Mouse (Mus musculus): ENCODE measurements around the gene Sulf2.

Gene Sulf2

DNA sequence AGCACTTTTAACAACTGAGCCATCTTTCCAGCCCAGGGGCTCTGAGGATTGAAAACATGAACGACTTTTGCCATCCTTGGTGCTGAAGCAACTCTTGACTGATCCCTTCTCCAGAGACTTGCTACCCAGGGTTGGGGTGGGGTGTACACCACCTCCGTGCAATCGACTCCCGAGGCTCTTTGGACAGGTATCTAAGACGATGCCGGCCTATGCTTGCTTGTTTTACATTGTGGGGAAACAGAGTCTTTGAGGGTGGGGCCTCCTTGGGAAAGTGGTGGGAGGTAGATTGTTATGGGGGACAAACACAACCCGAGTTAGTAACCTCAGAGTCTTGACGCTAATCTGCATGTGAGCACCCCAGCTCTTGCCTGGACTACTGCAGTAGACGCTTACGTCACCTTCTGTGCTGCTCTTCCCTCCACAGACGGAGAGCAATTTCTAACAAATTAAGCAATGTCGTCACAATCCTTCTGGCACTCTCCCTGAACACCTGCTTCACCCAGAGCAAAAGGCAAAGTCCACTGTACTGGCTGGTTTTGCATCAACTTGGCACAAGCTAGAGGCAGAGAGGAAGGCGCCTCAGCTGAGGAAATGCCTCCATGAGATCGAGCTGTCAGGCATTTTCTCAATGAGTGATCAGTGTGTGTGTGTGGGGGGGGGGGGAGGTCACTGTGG lies 33.6 kb downstream of the Sulf2 start:
- no peak for DNase-seq (ENCODE audit: low read depth in 1 of 2, low spot score in 2 of 2)

DNA sequence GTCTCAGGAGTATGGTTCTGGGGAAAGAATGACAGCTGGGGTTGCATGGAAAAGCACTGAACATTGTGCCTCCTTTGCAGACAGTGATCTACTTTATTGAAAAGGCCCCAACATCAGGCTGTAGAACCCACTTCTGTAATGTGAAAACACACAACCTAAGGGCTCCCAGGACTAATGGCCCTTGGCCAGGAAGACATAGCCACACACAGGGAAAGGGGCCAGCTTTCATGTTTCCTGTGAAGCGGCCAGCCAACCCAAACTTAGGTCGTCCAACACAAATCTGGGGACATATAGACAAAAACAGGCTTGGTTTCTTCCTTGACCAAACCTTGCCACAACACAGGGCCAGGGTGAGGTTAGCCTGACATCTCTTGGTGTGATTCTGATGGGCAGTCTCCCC lies 35.5 kb downstream of the Sulf2 start:
- no peak for DNase-seq (ENCODE audit: low read depth in 1 of 2, low spot score in 2 of 2)

DNA sequence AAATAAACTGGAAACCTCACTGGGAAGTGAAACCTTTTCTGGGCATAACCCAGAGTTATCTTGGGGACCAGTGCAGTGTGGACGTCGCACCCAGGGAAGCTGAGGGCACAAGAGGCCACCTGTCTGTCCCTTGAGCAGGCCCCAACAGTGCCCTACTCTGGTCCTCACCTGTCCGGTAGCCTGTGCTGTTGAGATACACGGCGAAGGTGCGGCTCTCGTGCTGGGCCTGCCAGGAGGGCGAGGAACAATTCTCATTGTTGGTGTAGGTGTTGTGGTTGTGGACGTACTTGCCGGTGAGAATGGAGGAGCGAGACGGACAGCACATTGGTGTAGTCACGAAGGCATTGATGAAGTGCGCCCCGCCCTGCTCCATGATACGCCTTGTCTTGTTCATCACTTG lies 38.8 kb downstream of the Sulf2 start:
- DNase-seq (ENCODE audit: low read depth in 1 of 2, low spot score in 2 of 2) = no peak

DNA sequence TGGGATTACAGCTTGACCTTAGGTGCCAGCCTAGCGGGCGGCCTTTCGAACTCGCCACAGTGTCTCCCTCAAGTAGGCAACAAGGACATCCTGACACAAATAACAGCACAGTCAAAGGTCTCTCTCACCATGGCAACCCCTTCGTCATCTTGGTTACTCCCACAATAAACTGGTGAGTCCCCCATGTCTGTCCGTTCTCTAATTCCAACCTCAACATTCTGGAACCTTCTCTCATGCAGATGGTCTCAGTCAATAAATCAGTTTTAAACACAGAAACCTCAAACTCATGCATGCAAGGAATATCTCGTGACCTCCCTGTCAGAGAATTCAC lies 39.2 kb downstream of the Sulf2 start:
- DNase-seq (ENCODE audit: low read depth in 1 of 2, low spot score in 2 of 2) = no peak

DNA sequence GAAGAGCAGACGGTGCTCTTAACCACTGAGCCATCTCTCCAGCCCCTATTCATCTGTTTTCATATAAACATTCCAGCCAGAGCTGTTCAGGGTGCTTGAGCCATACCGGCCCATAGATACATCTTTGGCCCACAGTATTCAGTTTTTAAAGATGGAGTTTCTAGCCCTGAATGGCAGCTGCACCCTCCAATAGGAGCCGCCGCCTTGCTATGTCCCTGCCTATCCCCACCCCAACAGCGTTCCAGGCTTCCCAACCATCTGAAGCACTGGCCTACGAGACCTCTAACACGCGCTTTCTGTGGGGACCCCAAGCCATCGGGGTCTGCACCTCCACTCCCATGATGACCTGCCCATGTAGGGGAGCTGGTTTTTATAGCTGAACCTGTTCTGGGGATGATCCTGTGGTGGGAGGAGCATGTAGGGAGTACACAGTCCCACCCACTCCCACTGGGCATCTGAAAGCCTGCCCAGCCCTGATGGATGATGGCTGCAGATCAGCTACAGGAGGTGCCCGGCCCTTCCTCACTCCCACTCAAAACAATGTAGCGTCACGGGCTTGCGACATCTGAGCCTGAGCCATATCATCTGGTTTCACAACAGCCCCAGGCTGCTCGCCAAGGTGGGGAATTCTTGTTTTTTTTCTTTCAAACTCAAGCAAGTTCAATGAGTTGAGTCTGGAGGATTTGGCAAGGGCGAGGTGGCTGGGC lies 39.7 kb downstream of the Sulf2 start:
- peak; percentile 35 to 73 for DNase-seq (ENCODE audit: low read depth in 1 of 2, low spot score in 2 of 2)

DNA sequence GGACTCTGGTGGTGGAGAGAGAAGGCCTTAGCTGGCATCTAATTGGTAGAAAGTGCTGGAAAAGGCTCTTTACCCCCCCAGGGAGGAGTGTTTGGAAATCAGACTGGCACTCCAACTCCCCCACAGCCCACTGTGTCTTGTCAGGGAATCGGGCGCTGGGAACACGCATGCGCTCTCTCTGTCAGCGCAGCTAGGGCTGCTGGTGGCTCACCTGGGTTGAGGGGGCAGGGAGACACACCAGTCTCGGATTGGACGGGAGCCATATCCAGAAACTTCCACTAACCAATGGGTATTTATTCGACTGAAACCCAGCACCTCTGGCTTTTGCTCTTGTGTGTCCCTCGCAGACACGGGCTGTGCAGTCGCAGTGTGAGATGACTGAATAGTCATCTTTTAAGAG lies 42.5 kb downstream of the Sulf2 start:
- no peak for DNase-seq (ENCODE audit: low read depth in 1 of 2, low spot score in 2 of 2)

DNA sequence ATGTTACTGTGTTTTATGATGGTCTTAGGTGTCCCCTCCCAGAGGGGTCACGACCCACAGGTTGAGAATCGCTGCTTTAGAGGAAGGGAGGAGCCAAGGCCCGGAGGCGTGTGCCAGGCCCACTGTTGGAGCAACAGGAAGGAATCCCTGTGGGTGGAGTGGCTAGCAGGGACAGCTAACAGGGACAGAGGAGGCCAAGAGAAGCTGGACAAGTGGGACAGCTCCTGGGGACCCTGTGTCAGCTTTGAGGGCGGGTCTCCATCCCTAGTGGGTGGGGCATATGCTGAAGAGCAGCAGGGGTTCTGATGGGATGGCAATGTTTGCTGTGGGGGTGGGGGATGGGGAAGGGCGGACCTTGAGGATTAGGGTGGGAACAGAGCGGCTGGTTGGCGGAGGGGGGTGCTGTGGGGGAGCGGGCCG lies 43.6 kb downstream of the Sulf2 start:
- no peak for DNase-seq (ENCODE audit: low read depth in 1 of 2, low spot score in 2 of 2)

DNA sequence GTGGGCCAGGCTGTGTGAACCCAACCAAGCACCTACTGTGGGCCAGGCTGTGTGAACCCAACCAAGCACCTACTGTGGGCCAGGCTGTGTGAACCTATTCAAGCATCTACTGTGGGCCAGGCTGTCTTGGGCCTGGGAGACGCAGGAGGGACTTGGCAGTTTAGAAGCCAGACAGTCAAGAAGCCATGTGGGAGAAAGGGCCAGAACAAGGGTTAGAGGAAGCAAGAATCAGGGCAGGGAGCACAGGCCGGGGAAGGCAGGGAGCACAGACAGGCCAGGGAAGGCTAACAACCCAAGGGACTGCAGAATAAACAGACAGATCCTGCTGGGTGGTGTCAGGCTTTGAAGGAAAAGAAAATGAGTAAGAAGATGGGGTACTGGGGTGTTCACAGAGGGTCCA lies 44.2 kb downstream of the Sulf2 start:
- no peak for DNase-seq (ENCODE audit: low read depth in 1 of 2, low spot score in 2 of 2)

DNA sequence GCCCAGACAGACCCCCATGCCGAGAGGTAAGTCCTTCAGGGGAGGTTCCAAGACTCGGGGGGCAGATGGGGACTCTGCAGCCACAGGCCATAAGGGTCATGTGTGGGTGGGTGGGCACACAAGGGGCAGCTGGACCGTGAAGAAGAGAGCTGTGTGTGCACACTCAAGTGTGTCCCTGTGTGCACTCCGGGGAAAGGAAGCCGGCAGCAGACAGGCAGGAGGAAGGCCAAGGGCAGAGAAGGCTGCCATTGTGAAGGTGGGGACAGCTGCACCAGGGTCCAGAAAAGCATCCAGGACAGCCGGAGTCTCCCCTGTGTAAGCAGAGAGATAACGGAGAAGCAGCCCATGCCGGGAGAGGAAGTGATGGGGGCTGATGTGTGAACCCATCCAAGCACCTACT lies 44.7 kb downstream of the Sulf2 start:
- no peak for DNase-seq (ENCODE audit: low read depth in 1 of 2, low spot score in 2 of 2)

DNA sequence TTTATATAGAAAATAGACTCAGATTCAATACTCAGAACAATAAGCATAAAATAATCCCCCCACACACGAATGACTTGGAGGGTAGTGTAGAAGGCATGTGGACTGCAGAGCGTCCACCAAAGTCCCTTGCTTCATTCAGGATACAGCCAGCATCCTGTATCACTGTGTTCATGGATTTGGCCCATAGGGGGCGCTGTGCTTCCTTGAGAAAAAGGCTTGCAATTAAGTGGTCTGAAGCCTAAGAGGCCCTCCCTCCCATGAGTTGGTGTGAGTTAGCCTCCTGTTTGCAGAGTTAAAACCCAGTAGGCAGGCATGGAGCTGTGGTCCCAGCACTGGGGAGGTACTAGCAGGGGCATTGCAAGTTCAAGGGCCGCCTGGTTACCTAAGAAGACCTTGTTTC lies 47.1 kb downstream of the Sulf2 start:
- peak; percentile 52 to 69 for DNase-seq (ENCODE audit: low read depth in 1 of 2, low spot score in 2 of 2)

DNA sequence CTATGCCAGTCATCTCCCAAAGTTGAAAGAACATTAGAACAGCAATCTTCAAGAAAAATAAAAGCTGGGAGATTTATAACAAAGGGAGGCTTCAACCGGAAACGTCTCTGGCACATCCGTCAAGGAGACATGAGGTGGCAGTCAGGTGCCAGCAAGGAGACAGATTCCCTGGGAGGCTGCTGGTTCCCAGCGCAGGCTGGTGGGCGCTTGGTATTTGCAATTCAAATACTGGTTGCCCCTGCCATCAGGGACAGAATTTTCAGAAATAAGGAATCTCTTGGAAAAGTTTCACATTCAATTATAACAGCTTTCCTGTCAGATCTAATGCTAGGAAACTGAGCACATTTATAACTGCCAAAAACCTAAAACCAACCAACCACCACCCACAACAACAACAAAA lies 47.6 kb downstream of the Sulf2 start:
- no peak for DNase-seq (ENCODE audit: low read depth in 1 of 2, low spot score in 2 of 2)

DNA sequence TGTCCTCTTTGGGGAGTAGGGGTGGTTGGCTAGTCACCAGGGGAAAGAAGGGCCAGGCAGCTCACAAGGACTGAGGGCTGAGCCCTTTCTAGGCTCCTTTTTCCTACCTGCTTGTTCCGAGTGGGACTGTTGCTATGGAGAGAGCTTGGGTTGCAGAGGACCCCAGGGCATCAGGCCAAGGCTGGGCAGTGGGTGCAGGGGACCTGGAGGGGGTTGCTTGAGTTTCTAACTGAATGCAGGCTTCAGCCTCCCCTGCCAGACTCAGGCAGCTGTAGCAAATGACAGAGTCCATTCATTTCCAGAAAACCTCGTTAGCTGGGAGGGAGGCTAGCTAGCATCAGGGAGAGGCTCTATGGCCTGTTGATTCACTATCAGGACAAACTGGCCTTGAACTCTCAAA lies 48.8 kb downstream of the Sulf2 start:
- no peak for DNase-seq (ENCODE audit: low read depth in 1 of 2, low spot score in 2 of 2)

DNA sequence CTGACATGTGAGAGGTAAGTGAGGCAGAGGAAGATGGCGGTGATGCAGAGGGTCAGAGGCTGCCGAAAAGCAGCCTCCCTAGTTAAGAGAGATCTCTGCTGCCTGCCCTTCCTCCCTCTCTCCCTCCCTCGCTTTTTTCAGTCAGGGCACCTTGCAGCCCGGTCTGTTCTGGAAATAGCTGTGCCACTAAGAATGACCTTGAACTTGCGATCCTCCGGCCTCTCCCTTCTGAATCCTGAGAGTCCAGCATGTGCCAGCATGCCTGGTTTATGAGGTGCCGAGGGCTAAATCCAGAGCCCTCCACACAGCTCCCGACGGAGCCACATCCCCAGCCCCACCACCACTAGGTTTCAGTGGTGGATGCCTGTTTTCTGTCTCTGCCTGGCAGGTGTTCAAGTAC lies 49.6 kb downstream of the Sulf2 start:
- no peak for DNase-seq (ENCODE audit: low read depth in 1 of 2, low spot score in 2 of 2)

DNA sequence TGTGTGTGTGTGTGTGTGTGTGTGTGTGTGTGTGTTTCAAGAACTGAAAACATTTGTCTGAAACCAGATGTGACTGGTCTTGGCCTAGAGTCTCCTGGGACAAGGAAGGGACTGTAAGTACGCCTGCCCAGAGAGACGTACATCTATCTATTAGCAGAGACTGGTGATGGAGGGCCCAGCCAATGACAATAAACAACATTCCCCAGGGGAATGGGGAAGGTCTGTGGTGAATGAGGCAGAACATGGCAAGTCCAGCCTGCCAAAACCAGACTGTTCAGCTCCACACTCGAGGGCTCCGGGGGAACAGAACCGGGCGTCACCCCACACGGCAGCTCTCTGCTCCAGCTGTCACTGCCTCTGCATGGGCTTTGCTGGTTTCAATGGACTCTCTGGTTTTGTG lies 52.6 kb downstream of the Sulf2 start:
- DNase-seq (ENCODE audit: low read depth in 1 of 2, low spot score in 2 of 2) = no peak

DNA sequence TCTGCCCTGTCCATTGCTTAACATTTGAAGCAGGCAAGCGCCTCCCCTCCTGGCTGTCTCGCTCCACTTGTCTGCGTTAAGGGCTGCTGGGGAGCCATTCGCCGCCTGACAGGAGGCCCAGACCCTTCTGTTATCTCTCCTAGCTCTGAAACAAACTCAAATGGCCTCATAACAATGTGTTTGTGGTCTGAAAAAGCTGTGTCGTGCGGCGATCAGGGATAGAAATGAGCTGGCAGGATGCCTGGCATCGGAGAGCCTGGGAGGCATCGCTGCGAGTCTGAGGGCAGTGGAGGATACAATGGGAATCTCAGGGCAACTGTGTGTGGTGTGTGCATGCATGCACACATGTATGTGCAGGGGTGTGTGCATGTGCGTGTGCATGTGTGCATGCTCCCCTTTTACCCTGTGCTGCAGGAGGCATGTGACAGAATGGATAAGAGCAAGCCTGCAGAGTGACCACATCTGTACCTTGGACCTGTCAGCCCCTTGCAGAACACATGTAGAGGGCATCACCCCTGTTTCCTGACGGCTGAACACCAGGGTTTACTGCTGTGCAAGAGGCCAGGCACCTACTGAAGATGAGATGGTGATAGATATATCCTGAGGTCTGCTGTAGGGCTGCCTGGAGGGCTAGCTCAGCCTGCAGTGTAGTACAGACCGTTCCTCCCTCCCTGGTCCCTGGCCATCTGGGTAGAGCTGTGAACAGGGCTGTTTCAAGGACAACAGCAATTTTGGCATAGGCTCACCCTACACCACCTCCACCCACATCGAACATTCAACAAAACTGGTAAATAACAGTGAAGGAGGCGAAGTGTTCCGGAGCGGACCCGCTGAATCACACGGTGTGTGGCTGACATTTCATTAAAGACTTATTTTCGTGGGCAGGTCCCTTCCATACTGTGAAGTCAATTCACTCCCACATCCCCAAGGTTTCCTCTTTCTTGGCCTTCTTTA lies 54.9 kb downstream of the Sulf2 start:
- DNase-seq (ENCODE audit: low read depth in 1 of 2, low spot score in 2 of 2) = no peak

DNA sequence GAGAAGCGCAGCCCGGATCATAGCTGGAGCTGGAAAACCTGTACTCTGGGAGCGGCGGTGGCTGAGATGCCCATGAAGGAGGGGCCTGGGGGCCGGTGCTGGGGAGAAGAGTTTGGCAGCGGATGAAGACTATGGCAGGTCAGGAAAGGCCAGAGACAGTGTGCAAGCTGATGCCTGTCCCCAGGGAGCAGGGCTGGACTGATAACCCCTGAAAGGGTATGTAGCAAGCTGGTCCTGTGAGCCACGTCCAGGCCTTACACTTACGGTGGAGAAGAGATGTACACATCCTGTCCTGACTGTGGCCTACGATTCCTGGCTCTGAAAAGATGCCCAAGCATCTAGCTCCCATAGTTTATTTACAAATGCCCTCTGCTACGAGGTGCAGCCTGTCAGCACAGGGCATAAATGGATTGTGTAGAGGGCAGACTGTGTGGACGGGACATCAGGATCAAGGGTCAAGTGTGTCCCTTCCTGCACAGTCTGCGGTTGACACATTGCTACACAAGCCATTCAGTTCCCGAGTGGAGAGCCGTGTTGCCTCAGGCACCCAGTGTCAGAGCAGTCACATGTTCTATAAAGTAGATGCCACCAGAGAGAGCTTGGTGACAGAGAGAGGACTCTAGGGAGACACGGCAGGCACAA lies 57.0 kb downstream of the Sulf2 start:
- DNase-seq (ENCODE audit: low read depth in 1 of 2, low spot score in 2 of 2) = no peak

DNA sequence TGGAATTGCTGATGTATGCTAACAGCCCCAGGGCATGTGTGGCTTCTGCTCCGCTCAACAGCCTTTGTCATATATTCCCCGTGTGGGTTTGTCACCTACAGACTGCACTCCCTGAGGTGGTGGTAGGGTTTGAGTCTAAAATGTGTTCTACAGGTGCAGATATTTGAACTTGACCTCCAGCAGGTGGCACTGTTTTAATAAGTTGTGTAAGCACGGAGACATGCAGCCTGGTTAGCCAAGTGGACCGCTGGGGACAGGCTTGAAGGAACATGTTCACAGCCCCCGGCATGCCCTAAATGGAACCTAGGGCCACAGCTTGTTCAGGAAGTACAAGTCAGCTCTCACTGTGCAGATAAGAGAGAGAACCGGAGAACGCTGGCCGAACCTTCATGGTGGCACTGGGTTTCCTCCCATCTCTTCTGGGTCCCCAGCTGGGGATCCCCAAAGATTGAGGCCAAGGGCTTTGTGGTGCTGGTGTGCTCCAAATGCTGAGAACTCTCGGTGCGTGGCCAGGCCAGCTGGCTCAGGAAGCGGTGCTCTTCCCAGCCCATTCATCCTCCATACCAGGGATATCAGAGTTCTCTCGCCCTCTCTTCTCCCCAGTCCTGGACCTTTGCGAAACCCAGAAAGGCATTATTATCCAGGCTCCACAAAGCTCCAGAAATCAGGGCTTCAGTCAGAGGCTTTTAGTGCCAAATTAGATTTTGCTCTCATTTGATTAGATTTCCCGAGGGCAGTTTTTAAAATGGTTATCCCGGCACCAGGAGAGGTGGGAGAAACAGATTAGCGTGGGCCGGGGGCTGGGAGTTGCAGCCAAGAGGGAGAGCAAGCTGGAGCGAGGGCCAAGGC lies 57.8 kb downstream of the Sulf2 start:
- no peak for DNase-seq (ENCODE audit: low read depth in 1 of 2, low spot score in 2 of 2)

DNA sequence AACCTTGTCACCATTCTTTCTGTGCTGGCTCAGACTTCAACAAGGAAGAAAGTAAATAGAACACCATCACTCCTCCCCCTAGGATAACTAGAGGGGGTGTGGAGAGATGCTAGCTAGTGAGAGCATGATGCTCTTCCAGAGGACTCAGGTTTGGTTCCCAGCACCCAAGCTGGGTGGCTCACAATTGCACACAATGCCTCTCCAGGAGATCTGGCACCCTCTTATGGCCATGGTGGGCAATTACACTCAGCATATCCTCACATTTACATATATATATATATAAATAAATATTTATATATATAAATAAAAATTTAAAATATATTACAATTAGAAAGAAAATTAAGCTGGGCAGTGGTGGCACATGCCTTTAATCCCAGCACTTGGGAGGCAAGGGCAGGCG lies 58.6 kb downstream of the Sulf2 start:
- no peak for DNase-seq (ENCODE audit: low read depth in 1 of 2, low spot score in 2 of 2)

DNA sequence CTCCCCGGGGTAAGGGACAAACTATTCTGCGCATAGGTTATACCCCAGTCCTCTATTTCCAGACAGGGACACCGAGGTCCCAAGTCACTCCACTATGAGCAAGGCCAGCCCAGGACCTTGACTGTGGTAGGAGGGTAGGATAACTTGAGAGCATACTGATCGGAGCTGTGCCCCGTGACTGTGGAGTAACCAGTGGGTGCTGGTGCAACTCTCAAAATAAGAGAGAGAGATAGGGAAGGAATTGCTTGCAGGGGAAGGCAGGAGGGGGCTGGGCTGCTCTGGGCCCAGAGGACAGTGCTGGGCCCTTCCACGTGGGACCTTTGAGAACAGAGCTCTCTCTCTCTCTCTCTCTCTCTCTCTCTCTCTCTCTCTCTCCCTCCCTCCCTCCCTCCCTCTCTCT lies 59.2 kb downstream of the Sulf2 start:
- DNase-seq (ENCODE audit: low read depth in 1 of 2, low spot score in 2 of 2) = no peak

DNA sequence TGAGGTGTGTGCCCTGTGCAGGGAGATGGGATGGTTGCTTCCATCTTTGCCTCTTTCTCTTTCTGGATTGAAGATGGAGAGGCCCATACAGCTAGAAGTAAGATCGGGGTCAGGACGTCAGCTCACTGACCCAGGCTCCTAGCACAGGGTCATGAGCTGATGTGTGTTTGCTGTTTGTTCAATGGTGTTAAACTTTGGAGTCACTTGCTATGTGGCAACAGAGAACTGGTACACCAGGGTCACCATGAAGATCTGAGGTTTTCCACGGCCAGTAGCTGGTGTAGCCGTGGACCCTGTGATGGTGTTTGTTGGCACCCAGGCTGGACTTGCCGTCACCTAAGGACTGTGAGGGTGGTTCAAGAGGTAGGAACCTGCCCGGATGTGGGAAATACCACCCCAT lies 63.1 kb downstream of the Sulf2 start:
- no peak for DNase-seq (ENCODE audit: low read depth in 1 of 2, low spot score in 2 of 2)

DNA sequence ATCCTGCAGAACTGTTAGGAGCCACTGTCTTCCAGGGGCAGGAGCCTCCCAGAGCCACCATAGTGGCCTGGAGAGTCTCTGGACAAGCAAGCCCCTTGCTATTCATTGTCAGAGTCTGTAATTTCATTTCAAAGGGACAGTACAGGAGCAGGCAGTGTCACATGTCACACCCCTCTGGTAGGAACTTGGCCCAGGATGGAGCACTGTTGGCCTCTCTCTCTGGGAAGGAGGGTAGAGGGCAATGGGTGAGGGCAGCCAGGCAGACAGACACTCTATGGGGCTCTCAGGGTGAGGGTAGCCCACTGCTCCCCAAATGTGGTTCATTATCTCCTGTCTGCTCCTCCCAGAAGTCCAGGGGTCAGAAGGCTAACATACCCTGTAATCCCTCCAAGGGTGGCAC lies 63.9 kb downstream of the Sulf2 start:
- no peak for DNase-seq (ENCODE audit: low read depth in 1 of 2, low spot score in 2 of 2)
